Mouse (Mus musculus) testis, adult 2 months (tissue): ENCODE data around the gene Defb36.

ENCODE experiments used
- CTCF ChIP-seq: fragments of 200-500 bp; IDR thresholded peaks from 2 replicates; pipeline ENCODE4 v1.5.1; 2012; ENCODE audit warnings: low read depth, mild to moderate bottlenecking, inconsistent platforms, low read length, moderate library complexity; ENCODE audit not compliant: control insufficient read depth, insufficient read depth, insufficient replicate concordance
- POLR2A ChIP-seq: fragments of 200-500 bp; IDR thresholded peaks from 2 replicates; pipeline ENCODE4 v1.6.1; 2012; ENCODE audit warnings: low read depth, mild to moderate bottlenecking, inconsistent platforms, low read length, moderate library complexity; ENCODE audit not compliant: control insufficient read depth

- TF ChIP-seq CTCF (no peak), POLR2A (no peak)
Observed at GRCm38 (mm10) chr2:152652901-152653620, 48.9 kb downstream of the Defb36 start.
